Comparison of ENCODE assay signal across 17 mouse cellular contexts in genomic region chr5:91813547-91814416, GRCm38 (mm10).
"Had no signal": no experiment of that assay in that cellular context is flagged by ENCODE, and none has a peak within 500 bp of the region (broad histone marks: within the 10 kb centered on the region; RNA-seq: fewer than 3 reads in every experiment).

No protein-coding gene starts in this region.

- H3K9ac ChIP-seq: intestine, embryonic 15.5 days; lung, embryonic 14.5 days; neural tube, embryonic 12.5 days; neural tube, embryonic 15.5 days had no signal

- H3K27ac ChIP-seq: intestine, embryonic 15.5 days; kidney, postnatal 0 days; layer of hippocampus, adult 2 months; macrophage; midbrain, embryonic 10.5 days; neural tube, embryonic 12.5 days; neural tube, embryonic 15.5 days; stomach, postnatal 0 days had no signal

- H3K4me2 ChIP-seq: intestine, embryonic 15.5 days; lung, embryonic 14.5 days; neural tube, embryonic 12.5 days; neural tube, embryonic 15.5 days had no signal

- DNase-seq: kidney, adult 18-20 months; kidney, postnatal 25 days; layer of hippocampus, adult 9-11 months; lung, embryonic 14.5 days; midbrain, embryonic 14.5 days; right cerebral cortex, adult 18-20 months; right cerebral cortex, postnatal 14 days; right cerebral cortex, postnatal 4 days had no signal

- H3K4me1 ChIP-seq: intestine, embryonic 15.5 days; neural tube, embryonic 12.5 days had no signal

- ATAC-seq: intestine, embryonic 15.5 days; lung, postnatal 0 days had no signal

- H3K9me3 ChIP-seq: intestine, embryonic 15.5 days; midbrain, embryonic 10.5 days; neural tube, embryonic 12.5 days; neural tube, embryonic 15.5 days had no signal

- H3K36me3 ChIP-seq: intestine, embryonic 15.5 days; midbrain, embryonic 10.5 days; neural tube, embryonic 12.5 days; neural tube, embryonic 15.5 days had no signal

- H3K4me3 ChIP-seq: intestine, embryonic 15.5 days; layer of hippocampus, adult 2 months; midbrain, embryonic 10.5 days; neural tube, embryonic 12.5 days; neural tube, embryonic 15.5 days had no signal

- H3K27me3 ChIP-seq: intestine, embryonic 15.5 days; neural tube, embryonic 12.5 days; neural tube, embryonic 15.5 days had no signal
